Mouse (Mus musculus): Measurements from ENCODE around the gene Gm21874. TPM values are rescaled to one million over a fixed set of nuclear protein-coding genes. Genes with fewer than 3 reads are reported as not detected.
"Not testable (repeated sequence)": the region's sequence is repeated elsewhere in the genome, so short reads cannot be mapped to it uniquely, and the experiment has no call there.

Gene Gm21874
- not detected in 2 replicates for polyA plus RNA-seq (2014; fragmentation: Nextera tagmentation; extraction: Ambion mirVana)

DNA sequence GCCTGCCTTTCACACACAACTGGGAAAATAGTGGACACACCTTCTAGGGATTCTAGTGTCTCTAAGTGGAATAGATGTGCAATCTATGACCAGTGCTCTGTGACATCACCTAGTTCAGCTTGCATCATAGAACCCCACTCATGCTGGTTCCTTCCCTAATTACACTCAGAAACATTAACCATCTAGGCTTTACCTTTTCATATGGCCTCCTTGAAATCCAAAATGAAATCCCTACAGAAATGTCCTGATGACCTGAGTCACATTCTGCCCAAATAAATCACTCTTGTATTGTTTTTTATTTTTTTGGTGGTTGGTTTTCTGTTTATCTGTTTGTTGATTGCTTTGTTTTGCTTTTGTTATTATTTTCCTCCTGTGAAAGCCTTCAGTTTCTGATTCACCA lies at the start of gene Gm21874:
TSS of gene Gm21874 (minus strand) at position 101 of the 400 bp plus-strand sequence.
- not testable (repeated sequence) for H3K9ac ChIP-seq (replicated peaks; ENCODE audit: low read length); H3K4me1 ChIP-seq (ENCODE audit: control insufficient read depth, insufficient read depth, low read length); ATAC-seq (ENCODE audit: low FRiP score, low TSS enrichment); H3K9me3 ChIP-seq (ENCODE audit: control insufficient read depth, low read length); H3K4me2 ChIP-seq (ENCODE audit: low read length); H3K27me3 ChIP-seq (ENCODE audit: control insufficient read depth, insufficient read depth, low read length); H3K36me3 ChIP-seq (ENCODE audit: control insufficient read depth, insufficient read depth, low read length); DNase-seq; H3K27ac ChIP-seq (replicated peaks; ENCODE audit: low read depth, low read length); H3K4me3 ChIP-seq (replicated peaks; ENCODE audit: low read depth, low read length)

Other genes starting within 250 kb of the Gm21874 start
- not detected in 2 replicates for gene Gm21721, start 214.0 kb downstream of the Gm21874 start, polyA plus RNA-seq (2014; fragmentation: Nextera tagmentation; extraction: Ambion mirVana)
- gene Gm21812, start 69.0 kb downstream of the Gm21874 start, polyA plus RNA-seq (2014; fragmentation: Nextera tagmentation; extraction: Ambion mirVana) = not detected in 2 replicates